Mouse (Mus musculus) forebrain, embryonic 11.5 days (tissue): ENCODE data around the gene Fam131a. TPM values are rescaled to one million over a fixed set of nuclear protein-coding genes. Genes with fewer than 3 reads are reported as not detected.
A peak's percentile ranks its signal among the peaks of the same experiment; 100 is the strongest.

Source experiments
- ATAC-seq: fragments of 200-750 bp; cut with Nextera tagmentation; replicated peaks from 2 replicates; pipeline ENCODE4 v1.8.0; 2017; ENCODE audit warnings: moderate TSS enrichment; ENCODE audit not compliant: low FRiP score
- DNase-seq: peaks from one replicate; pipeline ENCODE4 v3.0.0-alpha.2; 2017; ENCODE audit warnings: low spot score
- H3K27ac ChIP-seq: fragments of 300-500 bp; sonication (generic); 2 replicates; pipeline ENCODE4 v1.5.1; 2014; ENCODE audit warnings: low read depth, low read length
- H3K27me3 ChIP-seq: fragments of 300-500 bp; sonication (generic); 2 replicates; pipeline ENCODE4 v1.6.1; 2014; ENCODE audit warnings: mild to moderate bottlenecking, low read length, mixed read lengths; ENCODE audit not compliant: control insufficient read depth, insufficient read depth
- H3K36me3 ChIP-seq: fragments of 300-500 bp; sonication (generic); 2 replicates; pipeline ENCODE4 v1.6.1; 2014; ENCODE audit warnings: mild to moderate bottlenecking, low read length, moderate library complexity, mixed read lengths; ENCODE audit not compliant: control insufficient read depth, insufficient read depth
- H3K4me1 ChIP-seq: fragments of 300-500 bp; sonication (generic); replicated peaks from 2 replicates; pipeline ENCODE4 v1.6.1; 2014; ENCODE audit warnings: low read length, mixed read lengths; ENCODE audit not compliant: control insufficient read depth, insufficient read depth
- H3K4me2 ChIP-seq: fragments of 300-500 bp; sonication (generic); 2 replicates; pipeline ENCODE4 v1.6.1; 2014; ENCODE audit warnings: low read depth, mild to moderate bottlenecking, low read length, moderate library complexity, mixed read lengths; ENCODE audit not compliant: severe bottlenecking
- H3K4me3 ChIP-seq: fragments of 300-500 bp; sonication (generic); 2 replicates; pipeline ENCODE4 v1.5.1; 2014; ENCODE audit warnings: low read depth, low read length
- H3K9ac ChIP-seq: fragments of 300-500 bp; sonication (generic); 2 replicates; pipeline ENCODE4 v1.6.1; 2014; ENCODE audit warnings: low read length
- H3K9me3 ChIP-seq: fragments of 300-500 bp; sonication (generic); 2 replicates; pipeline ENCODE4 v1.6.1; 2016; ENCODE audit warnings: low read length, mixed read lengths; ENCODE audit not compliant: control insufficient read depth
- WGBS: fragments of 180-500 bp; shearing (Covaris S2); extraction: QIAGEN DNeasy Blood & Tissue Kit; methylation state at CpG from one replicate; pipeline ENCODE4 v1.1.7; 2014; 5-methylcytosine and 5-hydroxymethylcytosine counted together
- polyA plus RNA-seq: library from polyadenylated mRNA; unstranded; fragments of >200 nt; fragmentation: Nextera tagmentation; extraction: Ambion mirVana; gene quantifications from 2 replicates; pipeline ENCODE4 v1.2.1, GENCODE M21; 2014

Gene Fam131a
- polyA plus RNA-seq, 1 experiment from 2014 or later, result 15.2 TPM

- H3K4me3 ChIP-seq, result no peak overlapping the region
- peak; percentile 34 for DNase-seq
- no peak overlapping the region for H3K9ac ChIP-seq
- H3K4me2 ChIP-seq, result no peak overlapping the region
- no peaks in the 10 kb centered on the region for H3K27me3 ChIP-seq
- no peak for ATAC-seq
- no peaks in the 10 kb centered on the region for H3K9me3 ChIP-seq
- 88% methylated on average over 7 of the region's 7 CpGs for WGBS
- no peaks in the 10 kb centered on the region; the same call in 1 of the 2 replicates for H3K36me3 ChIP-seq
- no peak overlapping the region for H3K27ac ChIP-seq
- no peaks in the 10 kb centered on the region for H3K4me1 ChIP-seq
Measured at GRCm38 (mm10) chr16:20725321-20725720, 32.3 kb downstream of the Fam131a start.

- Histone ChIP-seq H3K36me3 (no peaks in the 10 kb centered on the region; the same call in 1 of the 2 replicates), H3K9me3 (no peaks in the 10 kb centered on the region), H3K27me3 (no peaks in the 10 kb centered on the region), H3K27ac (no peak overlapping the region), H3K9ac (no peak overlapping the region), H3K4me3 (no peak overlapping the region), H3K4me2 (no peak overlapping the region), H3K4me1 (no peaks in the 10 kb centered on the region)
- no peak for ATAC-seq
- 79% methylated on average over 4 of the region's 4 CpGs for WGBS
- DNase-seq, result peak; percentile 29
Measured at GRCm38 (mm10) chr16:20725750-20726149, 32.7 kb downstream of the Fam131a start.

- DNase-seq (peak; percentile 3), ATAC-seq (no peak)
- Histone ChIP-seq H3K27ac (no peak overlapping the region), H3K9me3 (no peaks in the 10 kb centered on the region), H3K4me2 (no peak overlapping the region), H3K36me3 (no peaks in the 10 kb centered on the region), H3K4me1 (no peaks in the 10 kb centered on the region), H3K27me3 (no peaks in the 10 kb centered on the region), H3K9ac (no peak overlapping the region), H3K4me3 (no peak overlapping the region)
- WGBS, result 75% methylated on average over 1 of the region's 1 CpGs
Measured at GRCm38 (mm10) chr16:20726384-20726783, 33.3 kb downstream of the Fam131a start.

- Histone ChIP-seq H3K9ac (no peak overlapping the region), H3K9me3 (no peaks in the 10 kb centered on the region), H3K4me2 (no peak overlapping the region), H3K36me3 (no peaks in the 10 kb centered on the region), H3K27me3 (peaks cover 20% of the 10 kb centered on the region), H3K4me1 (peaks cover 15% of the 10 kb centered on the region; the same call in 1 of the 2 replicates), H3K4me3 (no peak overlapping the region), H3K27ac (no peak overlapping the region)
- no peak for ATAC-seq
- 36% methylated on average over 5 of the region's 5 CpGs for WGBS
- no peak for DNase-seq
Measured at GRCm38 (mm10) chr16:20730293-20730711, 37.3 kb downstream of the Fam131a start.

- no peak overlapping the region for H3K27ac ChIP-seq
- peaks cover 23% of the 10 kb centered on the region for H3K27me3 ChIP-seq
- peaks cover 15% of the 10 kb centered on the region; the same call in 1 of the 2 replicates for H3K4me1 ChIP-seq
- H3K4me3 ChIP-seq, result no peak overlapping the region
- 70% methylated on average over 5 of the region's 5 CpGs for WGBS
- no peak overlapping the region for H3K4me2 ChIP-seq
- ATAC-seq (no peak; the same call in 1 of the 2 replicates), DNase-seq (no peak)
- H3K36me3 ChIP-seq, result no peaks in the 10 kb centered on the region
- H3K9ac ChIP-seq, result no peak overlapping the region
- H3K9me3 ChIP-seq, result no peaks in the 10 kb centered on the region
Measured at GRCm38 (mm10) chr16:20731688-20732087, 38.6 kb downstream of the Fam131a start.

- Histone ChIP-seq H3K4me2 (peak overlapping the region; percentile 98), H3K27ac (peak overlapping the region; percentile 27; the same call in 1 of the 2 replicates), H3K9me3 (no peaks in the 10 kb centered on the region), H3K27me3 (peaks cover 23% of the 10 kb centered on the region), H3K36me3 (no peaks in the 10 kb centered on the region), H3K4me3 (peak overlapping the region; percentile 62), H3K9ac (peak overlapping the region; percentile 74), H3K4me1 (peaks cover 15% of the 10 kb centered on the region; the same call in 1 of the 2 replicates)
- DNase-seq (peak; percentile 77), ATAC-seq (peak; percentile 66)
- under 1% methylated on average over 27 of the region's 30 CpGs for WGBS
Measured at GRCm38 (mm10) chr16:20732251-20732924, 39.3 kb downstream of the Fam131a start.

- H3K36me3 ChIP-seq, result no peaks in the 10 kb centered on the region
- H3K27me3 ChIP-seq, result peaks cover 23% of the 10 kb centered on the region
- H3K4me3 ChIP-seq, result peak within 1 kb of the TSS; percentile 62
- H3K9ac ChIP-seq, result peak within 1 kb of the TSS; percentile 74
- no peaks in the 10 kb centered on the region for H3K9me3 ChIP-seq
- peak within 1 kb of the TSS; percentile 27; the same call in 1 of the 2 replicates for H3K27ac ChIP-seq
- ATAC-seq (peak; percentile 84), DNase-seq (peak; percentile 85)
- peak within 1 kb of the TSS; percentile 98 for H3K4me2 ChIP-seq
- under 1% methylated on average over 57 of the region's 70 CpGs for WGBS
- peaks cover 15% of the 10 kb centered on the region; the same call in 1 of the 2 replicates for H3K4me1 ChIP-seq
Measured at GRCm38 (mm10) chr16:20732925-20733730, 40.1 kb downstream of the Fam131a start, which contains the start of gene Chrd. Gene Chrd, plus strand, starts transcription at chr16:20733127.

GRCm38 (mm10) chr16:20733731-20734730, 41.0 kb downstream of the Fam131a start, which contains the start of gene Thpo:
Gene Thpo, minus strand, starts transcription at chr16:20734511.
- no peak within 1 kb of the TSS for H3K27ac ChIP-seq
- no peaks in the 10 kb centered on the region for H3K9me3 ChIP-seq
- peaks cover 23% of the 10 kb centered on the region for H3K27me3 ChIP-seq
- ATAC-seq (no peak), DNase-seq (peak; percentile 61)
- H3K4me3 ChIP-seq, result peak within 1 kb of the TSS; percentile 62
- no peaks in the 10 kb centered on the region for H3K36me3 ChIP-seq
- WGBS, result 4% methylated on average over 45 of the region's 45 CpGs
- H3K4me1 ChIP-seq, result peaks cover 15% of the 10 kb centered on the region; the same call in 1 of the 2 replicates
- peak within 1 kb of the TSS; percentile 98 for H3K4me2 ChIP-seq
- peak within 1 kb of the TSS; percentile 74 for H3K9ac ChIP-seq
